Mouse (Mus musculus): ENCODE measurements at regions not wholly inside any gene's neighbourhood (a gene's known extent, or its start where the extent isn't known, plus 50 kb on each side); places are given as distances from the start of the nearest gene placed in this dataset.
"Not testable (repeated sequence)": the region's sequence is repeated elsewhere in the genome, so short reads cannot be mapped to it uniquely, and the experiment has no call there.

DNA sequence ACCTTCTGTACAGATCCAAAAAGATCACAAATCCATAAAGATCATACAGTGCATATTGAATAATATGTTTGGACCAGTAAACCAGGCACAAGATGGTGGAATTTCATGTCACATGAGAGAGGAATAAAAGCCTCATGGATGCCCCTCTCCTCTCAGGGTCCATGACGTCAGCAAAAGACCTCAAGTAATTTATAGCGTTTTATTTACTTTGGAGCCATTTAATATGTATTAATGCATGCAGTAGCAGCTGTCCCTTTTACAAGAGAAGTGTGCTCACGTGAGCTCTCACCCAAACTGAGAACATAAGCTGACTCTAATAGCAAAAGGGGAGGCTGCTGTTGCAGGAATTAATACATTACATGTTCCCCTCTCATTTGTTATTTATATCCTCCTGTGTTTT, 355.7 kb upstream of the Cypt12 start:
- H3K9ac ChIP-seq (replicated peaks): no peak overlapping the region
- no peaks in the 10 kb centered on the region for H3K27me3 ChIP-seq
- ATAC-seq: peak; percentile 80
- WGBS: 19% methylated on average over 3 of the region's 3 CpGs
- no peak overlapping the region; the same call in 1 of the 2 replicates for H3K27ac ChIP-seq
- H3K9me3 ChIP-seq: no peaks in the 10 kb centered on the region
- no peaks in the 10 kb centered on the region for H3K36me3 ChIP-seq
- no peak overlapping the region for H3K4me3 ChIP-seq (replicated peaks)
- no peak overlapping the region for H3K4me2 ChIP-seq (replicated peaks)
- H3K4me1 ChIP-seq (replicated peaks): peaks cover 9% of the 10 kb centered on the region; the same call in 1 of the 2 replicates

GRCm38 (mm10) chr3:17596365-17596764, 351.8 kb upstream of the Cypt12 start:
- Histone ChIP-seq H3K36me3 (no peaks in the 10 kb centered on the region), H3K9me3 (no peaks in the 10 kb centered on the region), H3K9ac (replicated peaks) (no peak overlapping the region), H3K27me3 (no peaks in the 10 kb centered on the region), H3K4me2 (replicated peaks) (no peak overlapping the region), H3K27ac (no peak overlapping the region), H3K4me1 (replicated peaks) (peaks cover 4% of the 10 kb centered on the region; the same call in 1 of the 2 replicates), H3K4me3 (replicated peaks) (no peak overlapping the region)
- 82% methylated on average over 2 of the region's 2 CpGs for WGBS
- no peak for ATAC-seq

DNA sequence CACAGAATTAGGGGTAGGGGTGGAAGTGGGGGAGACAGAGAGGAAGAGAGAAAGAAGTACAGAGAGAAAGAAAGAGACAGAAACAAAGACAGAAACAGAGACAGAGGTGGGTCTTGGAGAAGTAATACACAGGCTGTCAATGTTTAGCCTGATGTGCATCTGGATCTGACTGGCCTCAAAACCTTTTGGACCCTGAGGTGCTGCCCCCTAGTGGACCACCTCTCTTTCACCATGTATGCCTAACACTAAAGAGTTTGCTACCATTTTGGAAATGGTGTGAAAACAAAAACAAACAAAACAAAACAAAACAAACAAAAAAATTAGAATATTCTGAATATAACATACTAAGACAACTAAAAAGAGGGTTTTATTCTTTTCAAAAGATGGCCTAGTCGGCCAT, 334.7 kb upstream of the Cypt12 start:
- 92% methylated on average over 1 of the region's 1 CpGs for WGBS
- ATAC-seq: no peak
- Histone ChIP-seq H3K9ac (replicated peaks) (no peak overlapping the region), H3K27me3 (no peaks in the 10 kb centered on the region), H3K27ac (no peak overlapping the region), H3K4me2 (replicated peaks) (no peak overlapping the region), H3K9me3 (no peaks in the 10 kb centered on the region), H3K4me3 (replicated peaks) (no peak overlapping the region), H3K4me1 (replicated peaks) (peaks cover 8% of the 10 kb centered on the region), H3K36me3 (no peaks in the 10 kb centered on the region)

DNA sequence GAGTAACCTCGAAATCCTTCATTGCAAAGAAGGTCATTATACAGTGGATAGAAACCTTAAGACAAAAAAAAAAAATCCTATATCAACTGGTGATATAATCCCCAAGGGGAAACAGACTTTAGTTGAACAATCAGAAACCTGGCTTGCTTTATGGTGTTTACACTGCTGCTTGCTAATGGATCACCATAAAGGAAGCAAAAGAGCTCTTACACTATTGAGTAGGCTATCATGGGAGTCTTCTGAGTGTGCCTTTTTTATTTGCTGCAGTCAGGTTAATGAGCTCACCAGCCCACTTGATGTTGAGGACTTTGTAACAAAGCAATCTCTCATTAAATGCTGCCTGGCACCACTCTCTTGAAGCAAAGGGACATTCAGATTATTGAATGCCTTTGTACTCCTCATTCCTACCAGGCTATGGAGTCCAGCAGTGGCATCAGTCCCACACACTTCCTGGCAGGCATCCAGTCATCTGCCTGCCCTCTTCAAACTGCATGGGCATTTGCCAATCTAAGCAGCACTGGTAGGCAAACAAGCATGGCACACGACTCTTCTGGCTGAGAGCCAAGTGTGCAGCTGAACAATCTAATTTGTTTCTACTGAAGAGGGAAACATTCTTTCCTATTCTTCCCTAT, 331.7 kb upstream of the Cypt12 start:
- no peak overlapping the region for H3K9ac ChIP-seq (replicated peaks)
- H3K9me3 ChIP-seq: no peaks in the 10 kb centered on the region
- no peak overlapping the region for H3K4me2 ChIP-seq (replicated peaks)
- 53% methylated on average over 2 of the region's 2 CpGs for WGBS
- H3K4me3 ChIP-seq (replicated peaks): no peak overlapping the region
- no peaks in the 10 kb centered on the region for H3K36me3 ChIP-seq
- H3K27me3 ChIP-seq: no peaks in the 10 kb centered on the region
- peak; percentile 93 for ATAC-seq
- peak overlapping the region; percentile 12; the same call in 1 of the 2 replicates for H3K27ac ChIP-seq
- peaks cover 19% of the 10 kb centered on the region for H3K4me1 ChIP-seq (replicated peaks)

GRCm38 (mm10) chr3:17619489-17619888, 328.7 kb upstream of the Cypt12 start:
- 18% methylated on average over 2 of the region's 2 CpGs for WGBS
- Histone ChIP-seq H3K4me1 (replicated peaks) (peaks cover 22% of the 10 kb centered on the region), H3K9ac (replicated peaks) (no peak overlapping the region), H3K27me3 (no peaks in the 10 kb centered on the region), H3K4me3 (replicated peaks) (0 out of 2 replicates have a peak overlapping the region, but pooled peaks have one; percentile 6), H3K9me3 (no peaks in the 10 kb centered on the region), H3K36me3 (no peaks in the 10 kb centered on the region), H3K27ac (peak overlapping the region; percentile 88), H3K4me2 (replicated peaks) (peak overlapping the region; percentile 45)
- peak; percentile 67 for ATAC-seq

GRCm38 (mm10) chr3:17619890-17620289, 328.3 kb upstream of the Cypt12 start:
- peak; percentile 91 for ATAC-seq
- peaks cover 22% of the 10 kb centered on the region for H3K4me1 ChIP-seq (replicated peaks)
- 21% methylated on average over 2 of the region's 2 CpGs for WGBS
- H3K36me3 ChIP-seq: no peaks in the 10 kb centered on the region
- H3K4me2 ChIP-seq (replicated peaks): peak overlapping the region; percentile 45
- 0 out of 2 replicates have a peak overlapping the region, but pooled peaks have one; percentile 6 for H3K4me3 ChIP-seq (replicated peaks)
- no peaks in the 10 kb centered on the region for H3K9me3 ChIP-seq
- H3K27ac ChIP-seq: peak overlapping the region; percentile 88
- no peak overlapping the region for H3K9ac ChIP-seq (replicated peaks)
- H3K27me3 ChIP-seq: no peaks in the 10 kb centered on the region

- H3K36me3 ChIP-seq: no peaks in the 10 kb centered on the region
- H3K27ac ChIP-seq: peak overlapping the region; percentile 78
- H3K4me1 ChIP-seq (replicated peaks): peaks cover 22% of the 10 kb centered on the region
- no peak for ATAC-seq
- H3K9me3 ChIP-seq: no peaks in the 10 kb centered on the region
- H3K27me3 ChIP-seq: no peaks in the 10 kb centered on the region
- no peak overlapping the region for H3K4me2 ChIP-seq (replicated peaks)
- no peak overlapping the region for H3K4me3 ChIP-seq (replicated peaks)
- WGBS: 42% methylated on average over 2 of the region's 2 CpGs
- H3K9ac ChIP-seq (replicated peaks): no peak overlapping the region
Measured at GRCm38 (mm10) chr3:17620398-17620797, 327.8 kb upstream of the Cypt12 start.

- ATAC-seq: no peak
- Histone ChIP-seq H3K4me2 (replicated peaks) (no peak overlapping the region), H3K4me3 (replicated peaks) (no peak overlapping the region), H3K27me3 (no peaks in the 10 kb centered on the region), H3K27ac (no peak overlapping the region), H3K4me1 (replicated peaks) (no peaks in the 10 kb centered on the region), H3K9me3 (no peaks in the 10 kb centered on the region), H3K36me3 (no peaks in the 10 kb centered on the region), H3K9ac (replicated peaks) (no peak overlapping the region)
- 73% methylated on average over 3 of the region's 3 CpGs for WGBS
Measured at GRCm38 (mm10) chr3:17632484-17632883, 315.7 kb upstream of the Cypt12 start.

DNA sequence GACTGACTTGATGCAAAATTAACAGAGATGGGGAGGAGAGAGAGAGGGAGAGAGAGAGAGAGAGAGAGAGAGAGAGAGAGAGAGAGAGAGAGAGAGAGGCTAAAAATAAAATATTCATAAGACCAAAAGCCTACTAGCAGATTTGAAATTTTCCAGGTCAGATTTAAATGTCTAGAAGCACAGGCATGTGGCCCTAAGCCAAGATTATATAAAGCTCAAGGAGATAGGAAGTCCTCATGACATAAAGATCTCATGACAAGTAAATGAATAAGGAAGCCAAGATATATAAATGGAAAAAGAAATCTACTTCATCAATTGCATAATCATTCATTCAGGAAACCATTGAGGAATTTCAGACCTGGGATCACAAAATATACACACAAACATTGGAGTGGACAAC, 311.9 kb upstream of the Cypt12 start:
- no peak for ATAC-seq
- Histone ChIP-seq H3K9me3 (no peaks in the 10 kb centered on the region), H3K4me3 (replicated peaks) (no peak overlapping the region), H3K36me3 (no peaks in the 10 kb centered on the region), H3K27ac (no peak overlapping the region), H3K9ac (replicated peaks) (no peak overlapping the region), H3K4me2 (replicated peaks) (no peak overlapping the region), H3K4me1 (replicated peaks) (no peaks in the 10 kb centered on the region), H3K27me3 (no peaks in the 10 kb centered on the region)

DNA sequence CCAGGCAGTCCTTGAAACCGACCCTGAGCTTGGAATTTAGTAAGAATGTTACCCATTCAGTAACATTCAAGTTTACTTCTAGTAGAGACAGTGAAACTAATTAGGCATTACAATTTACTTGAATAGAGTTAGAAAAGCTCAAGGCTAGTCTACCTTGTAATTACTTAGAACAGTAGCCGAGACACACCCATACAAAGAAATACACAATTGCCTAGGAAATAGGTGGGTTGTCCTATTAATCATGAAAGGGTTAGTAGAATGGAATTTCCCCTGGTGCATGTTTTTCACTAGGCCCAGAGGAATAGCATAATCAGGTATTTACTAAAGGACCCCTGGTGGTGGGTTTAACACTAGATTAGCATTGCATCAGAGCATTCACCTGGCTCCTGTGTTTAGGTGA, 288.2 kb upstream of the Cypt12 start:
- not testable (repeated sequence) for H3K27ac ChIP-seq; H3K4me2 ChIP-seq (replicated peaks); H3K4me1 ChIP-seq (replicated peaks); H3K9me3 ChIP-seq; ATAC-seq; H3K27me3 ChIP-seq; H3K4me3 ChIP-seq (replicated peaks); H3K9ac ChIP-seq (replicated peaks); H3K36me3 ChIP-seq
- 98% methylated on average over 2 of the region's 2 CpGs for WGBS

DNA sequence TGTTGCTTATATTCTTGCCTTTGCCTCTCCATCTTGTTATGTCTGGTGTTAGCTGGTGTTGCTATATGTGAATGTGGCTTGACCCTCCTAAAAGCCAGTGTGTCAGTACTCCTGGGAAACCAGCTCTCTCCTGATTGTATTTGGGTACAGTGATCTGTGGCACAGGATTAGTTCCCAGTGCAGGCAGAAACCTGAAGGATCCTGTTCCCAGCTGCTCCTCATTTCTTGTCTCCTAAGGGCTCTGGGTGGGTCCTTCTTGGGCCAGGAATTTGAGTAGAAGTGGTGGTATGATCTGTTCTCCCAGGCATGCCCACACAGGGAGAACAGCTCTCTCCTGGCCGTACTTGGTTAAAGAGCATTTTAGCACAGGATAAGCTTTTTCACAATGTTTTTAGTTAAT, 286.2 kb upstream of the Cypt12 start:
- H3K4me3 ChIP-seq (replicated peaks): no peak overlapping the region
- WGBS: 93% methylated on average over 1 of the region's 1 CpGs
- no peak overlapping the region for H3K27ac ChIP-seq
- no peaks in the 10 kb centered on the region for H3K27me3 ChIP-seq
- no peak for ATAC-seq
- no peak overlapping the region for H3K4me2 ChIP-seq (replicated peaks)
- H3K9me3 ChIP-seq: no peaks in the 10 kb centered on the region
- H3K36me3 ChIP-seq: no peaks in the 10 kb centered on the region
- H3K4me1 ChIP-seq (replicated peaks): no peaks in the 10 kb centered on the region
- no peak overlapping the region for H3K9ac ChIP-seq (replicated peaks)

GRCm38 (mm10) chr3:17667016-17667415, 281.2 kb upstream of the Cypt12 start:
- Histone ChIP-seq H3K4me3 (replicated peaks) (no peak overlapping the region), H3K4me2 (replicated peaks) (no peak overlapping the region), H3K36me3 (no peaks in the 10 kb centered on the region), H3K27me3 (no peaks in the 10 kb centered on the region), H3K4me1 (replicated peaks) (no peaks in the 10 kb centered on the region), H3K9ac (replicated peaks) (no peak overlapping the region), H3K27ac (no peak overlapping the region), H3K9me3 (no peaks in the 10 kb centered on the region; the same call in 1 of the 2 replicates)
- no peak for ATAC-seq
- 97% methylated on average over 1 of the region's 1 CpGs for WGBS

DNA sequence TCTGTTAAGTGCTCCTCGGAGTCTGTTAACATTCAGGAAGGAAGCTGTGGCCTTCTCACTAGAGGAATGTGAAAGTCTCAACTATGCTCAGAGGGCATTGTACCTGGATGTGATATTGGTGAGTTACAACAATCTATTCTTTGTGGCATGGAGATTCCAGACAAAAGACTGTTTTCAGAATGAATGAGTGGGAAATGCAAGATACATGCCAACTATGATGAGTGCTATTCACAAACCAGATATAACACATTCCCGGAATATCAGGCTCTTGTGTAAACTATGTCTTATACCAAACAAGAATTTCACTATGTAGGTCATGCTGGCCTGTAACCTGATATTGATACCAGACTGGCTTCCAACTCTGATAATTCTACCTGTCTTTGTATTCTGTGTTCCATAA, 279.4 kb upstream of the Cypt12 start:
- Histone ChIP-seq H3K27me3 (no peaks in the 10 kb centered on the region), H3K4me1 (replicated peaks) (no peaks in the 10 kb centered on the region), H3K9ac (replicated peaks) (no peak overlapping the region), H3K36me3 (no peaks in the 10 kb centered on the region), H3K9me3 (no peaks in the 10 kb centered on the region; the same call in 1 of the 2 replicates), H3K4me2 (replicated peaks) (no peak overlapping the region), H3K27ac (no peak overlapping the region), H3K4me3 (replicated peaks) (no peak overlapping the region)
- ATAC-seq: no peak
- 93% methylated on average over 2 of the region's 2 CpGs for WGBS
